Mouse (Mus musculus): ENCODE measurements around the gene Btbd2. TPM values are rescaled to one million over a fixed set of nuclear protein-coding genes. Genes with fewer than 3 reads are reported as not detected.
A peak's percentile ranks its signal among the peaks of the same experiment; 100 is the strongest.

The Btbd2 gene
- polyA plus RNA-seq (2012; rRNA removed) (8.2 and 11.3 TPM in 2 replicates), polyA plus RNA-seq (2014; fragmentation: Nextera tagmentation; extraction: Ambion mirVana) (8.6 and 12.0 TPM in 2 replicates)

- ATAC-seq (ENCODE audit: insufficient read depth) = peak; percentile 49
- Histone ChIP-seq H3K4me3 (ENCODE audit: insufficient read depth in 1 of 2, low read depth in 2 of 2, low read length in 2 of 2) (peak within 1 kb of the TSS; percentile 68 to 78), H3K4me1 (replicated peaks; ENCODE audit: control insufficient read depth in 2 of 2, insufficient read depth in 2 of 2, low read length in 1 of 2) (peaks cover 22 to 32% of the 10 kb centered on the region in 2 experiments), H3K4me2 (ENCODE audit: low read depth) (peak within 1 kb of the TSS; percentile 74), H3K27me3 (ENCODE audit: control insufficient read depth, insufficient read depth, low read length) (no peaks in the 10 kb centered on the region), H3K36me3 (replicated peaks; ENCODE audit: control insufficient read depth, insufficient read depth, low read depth) (no peaks in the 10 kb centered on the region), H3K9ac (replicated peaks) (peak within 1 kb of the TSS; percentile 76), H3K9me3 (ENCODE audit: control insufficient read depth, low read length) (no peaks in the 10 kb centered on the region), H3K27ac (peak within 1 kb of the TSS; percentile 72)
- WGBS (ENCODE audit: insufficient replicate concordance) = 31% methylated on average over 15 of the region's 15 CpGs
- no peak for TF ChIP-seq EP300 (IDR thresholded peaks at IDR 0.05; ENCODE audit: low read depth)
- no peak for TF ChIP-seq CTCF (IDR thresholded peaks at IDR 0.05; ENCODE audit: low read depth)
- DNase-seq (ENCODE audit: low read depth in 3 of 3, low spot score in 3 of 3) = peak in 2 of 3 experiments; percentile 62 to 63
Observed at GRCm38 (mm10) chr10:80656863-80657623, at the start of gene Btbd2. Gene Btbd2, minus strand, starts transcription at chr10:80657071.

- H3K4me1 ChIP-seq (replicated peaks; ENCODE audit: control insufficient read depth in 2 of 2, insufficient read depth in 2 of 2, low read length in 1 of 2) = peaks cover 17 to 18% of the 10 kb centered on the region in 2 experiments
- H3K36me3 ChIP-seq (replicated peaks; ENCODE audit: control insufficient read depth, insufficient read depth, low read depth) = peaks cover 21% of the 10 kb centered on the region
Observed at GRCm38 (mm10) chr10:80705479-80705878, 48.6 kb upstream of the Btbd2 start.

GRCm38 (mm10) chr10:80705033-80705432 is 48.2 kb upstream of the Btbd2 start:
- ATAC-seq (ENCODE audit: insufficient read depth) = no peak
- Histone ChIP-seq H3K36me3 (replicated peaks; ENCODE audit: control insufficient read depth, insufficient read depth, low read depth) (peaks cover 21% of the 10 kb centered on the region), H3K27me3 (ENCODE audit: control insufficient read depth, insufficient read depth, low read length) (no peaks in the 10 kb centered on the region), H3K27ac (no peak overlapping the region), H3K4me1 (replicated peaks; ENCODE audit: control insufficient read depth in 2 of 2, insufficient read depth in 2 of 2, low read length in 1 of 2) (peaks cover 22% of the 10 kb centered on the region in 2 experiments), H3K4me2 (ENCODE audit: low read depth) (no peak overlapping the region), H3K9ac (replicated peaks) (no peak overlapping the region), H3K9me3 (ENCODE audit: control insufficient read depth, low read length) (no peaks in the 10 kb centered on the region), H3K4me3 (ENCODE audit: insufficient read depth in 1 of 2, low read depth in 2 of 2, low read length in 2 of 2) (no peak overlapping the region)
- 39% methylated on average over 3 of the region's 3 CpGs for WGBS (ENCODE audit: insufficient replicate concordance)
- TF ChIP-seq CTCF (IDR thresholded peaks at IDR 0.05; ENCODE audit: low read depth) (no peak), EP300 (IDR thresholded peaks at IDR 0.05; ENCODE audit: low read depth) (no peak)
- DNase-seq (ENCODE audit: low read depth in 3 of 3, low spot score in 3 of 3) = no peak

More at GRCm38 (mm10) chr10:80705479-80705878, 48.6 kb upstream of the Btbd2 start:
- H3K4me3 ChIP-seq (ENCODE audit: insufficient read depth in 1 of 2, low read depth in 2 of 2, low read length in 2 of 2) = no peak overlapping the region
- TF ChIP-seq EP300 (IDR thresholded peaks at IDR 0.05; ENCODE audit: low read depth) (no peak), CTCF (IDR thresholded peaks at IDR 0.05; ENCODE audit: low read depth) (no peak)
- H3K9me3 ChIP-seq (ENCODE audit: control insufficient read depth, low read length) = no peaks in the 10 kb centered on the region
- no peaks in the 10 kb centered on the region for H3K27me3 ChIP-seq (ENCODE audit: control insufficient read depth, insufficient read depth, low read length)
- no peak overlapping the region for H3K9ac ChIP-seq (replicated peaks)
- 67% methylated on average over 3 of the region's 3 CpGs for WGBS (ENCODE audit: insufficient replicate concordance)
- no peak for DNase-seq (ENCODE audit: low read depth in 3 of 3, low spot score in 3 of 3)
- H3K27ac ChIP-seq = no peak overlapping the region
- no peak for ATAC-seq (ENCODE audit: insufficient read depth)
- H3K4me2 ChIP-seq (ENCODE audit: low read depth) = no peak overlapping the region

- Histone ChIP-seq H3K9me3 (ENCODE audit: control insufficient read depth, low read length) (no peaks in the 10 kb centered on the region), H3K4me1 (replicated peaks; ENCODE audit: control insufficient read depth in 2 of 2, insufficient read depth in 2 of 2, low read length in 1 of 2) (peaks cover 26 to 28% of the 10 kb centered on the region in 2 experiments), H3K4me2 (ENCODE audit: low read depth) (no peak overlapping the region), H3K4me3 (ENCODE audit: insufficient read depth in 1 of 2, low read depth in 2 of 2, low read length in 2 of 2) (no peak overlapping the region), H3K27ac (no peak overlapping the region), H3K36me3 (replicated peaks; ENCODE audit: control insufficient read depth, insufficient read depth, low read depth) (peaks cover 18% of the 10 kb centered on the region), H3K27me3 (ENCODE audit: control insufficient read depth, insufficient read depth, low read length) (no peaks in the 10 kb centered on the region), H3K9ac (replicated peaks) (no peak overlapping the region)
- ATAC-seq (ENCODE audit: insufficient read depth) (no peak), DNase-seq (ENCODE audit: low read depth in 3 of 3, low spot score in 3 of 3) (no peak)
- 86% methylated on average over 5 of the region's 5 CpGs for WGBS (ENCODE audit: insufficient replicate concordance)
- TF ChIP-seq EP300 (IDR thresholded peaks at IDR 0.05; ENCODE audit: low read depth) (no peak), CTCF (IDR thresholded peaks at IDR 0.05; ENCODE audit: low read depth) (no peak)
Observed at GRCm38 (mm10) chr10:80704418-80704817, 47.5 kb upstream of the Btbd2 start.

GRCm38 (mm10) chr10:80703643-80704042 is 46.8 kb upstream of the Btbd2 start:
- WGBS (ENCODE audit: insufficient replicate concordance) = 87% methylated on average over 5 of the region's 5 CpGs
- Histone ChIP-seq H3K9me3 (ENCODE audit: control insufficient read depth, low read length) (no peaks in the 10 kb centered on the region), H3K27me3 (ENCODE audit: control insufficient read depth, insufficient read depth, low read length) (no peaks in the 10 kb centered on the region), H3K9ac (replicated peaks) (peak overlapping the region; percentile 62), H3K36me3 (replicated peaks; ENCODE audit: control insufficient read depth, insufficient read depth, low read depth) (peaks cover 10% of the 10 kb centered on the region), H3K4me2 (ENCODE audit: low read depth) (peak overlapping the region; percentile 98), H3K4me3 (ENCODE audit: insufficient read depth in 1 of 2, low read depth in 2 of 2, low read length in 2 of 2) (peak overlapping the region; percentile 64 to 67; a peak in 3 of 4 replicates), H3K4me1 (replicated peaks; ENCODE audit: control insufficient read depth in 2 of 2, insufficient read depth in 2 of 2, low read length in 1 of 2) (peaks cover 31 to 34% of the 10 kb centered on the region in 2 experiments), H3K27ac (no peak overlapping the region)
- DNase-seq (ENCODE audit: low read depth in 3 of 3, low spot score in 3 of 3) (no peak), ATAC-seq (ENCODE audit: insufficient read depth) (no peak)
- TF ChIP-seq EP300 (IDR thresholded peaks at IDR 0.05; ENCODE audit: low read depth) = no peak
- no peak for TF ChIP-seq CTCF (IDR thresholded peaks at IDR 0.05; ENCODE audit: low read depth)

Measured in liver, embryonic 14.5 days (tissue).